Mouse (Mus musculus) cerebellum, adult (tissue): ENCODE results near the gene C2.
"Not testable (repeated sequence)": the region's sequence is repeated elsewhere in the genome, so short reads cannot be mapped to it uniquely, and the experiment has no call there.

ENCODE experiments used
- ATAC-seq: cut with Nextera tagmentation; 2 replicates; pipeline ENCODE4 v1.9.2; 2017; ENCODE audit warnings: mild to moderate bottlenecking, moderate library complexity, mixed read lengths; ENCODE audit not compliant: insufficient number of reproducible peaks, low FRiP score, low TSS enrichment

C2 gene

DNA sequence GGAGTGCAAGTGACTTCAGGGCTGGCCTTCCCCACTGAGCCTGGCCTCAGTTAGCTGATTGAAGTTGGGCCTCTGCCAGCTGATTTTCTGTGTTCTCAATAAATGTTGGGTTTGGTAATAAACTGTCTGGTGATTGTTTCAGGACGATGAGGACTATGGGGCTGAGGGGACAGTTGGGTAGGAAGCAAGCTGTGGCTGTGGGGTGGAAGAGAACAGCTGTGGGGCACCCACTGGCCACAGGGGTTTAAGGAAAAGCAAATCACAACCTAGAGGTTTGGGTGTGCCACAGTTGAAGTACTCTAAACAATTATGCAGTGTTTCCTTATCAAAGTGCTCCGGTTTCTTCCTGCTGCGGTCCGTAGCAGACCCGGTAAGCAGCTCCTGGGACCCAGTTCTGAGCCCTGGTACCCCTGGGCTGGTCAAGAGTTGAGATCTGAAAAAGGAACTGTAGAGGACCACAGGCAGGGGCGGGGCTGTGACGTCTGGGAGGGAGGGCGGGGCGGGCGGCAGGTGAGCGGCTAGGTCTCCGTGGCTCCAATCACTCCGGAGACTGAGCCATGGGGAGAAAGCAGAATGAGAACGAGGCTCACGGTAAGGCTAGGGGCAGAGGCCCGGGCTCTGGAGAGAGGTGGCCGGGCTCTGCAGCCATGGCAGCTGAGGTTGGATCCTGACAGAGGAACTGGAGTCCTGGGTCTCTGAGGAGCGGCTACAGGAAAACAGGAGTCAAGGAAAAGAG, 16.0 kb upstream of the C2 start, which contains the start of gene Slc44a4:
Slc44a4 (plus strand) TSS at position 537 of the 736 bp plus-strand sequence.
- no peak for ATAC-seq

DNA sequence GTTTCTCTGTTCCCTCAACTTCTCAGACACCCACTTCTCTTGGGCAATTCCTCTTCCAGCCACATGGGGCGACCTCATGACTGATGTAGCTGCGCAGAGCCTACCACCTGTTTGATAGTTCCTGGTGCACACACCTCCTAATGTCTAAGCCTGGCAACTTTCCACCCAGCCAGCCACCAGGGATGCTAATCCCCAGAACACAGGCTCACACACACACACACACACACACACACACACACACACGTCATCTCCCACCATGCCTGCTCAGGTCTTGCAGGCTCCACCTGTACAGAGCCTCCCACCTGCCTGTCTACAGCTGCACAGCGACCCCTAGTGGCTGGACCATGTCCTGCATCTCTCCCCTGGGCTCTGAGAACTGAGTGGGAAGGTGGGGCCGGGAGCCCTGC, 13.9 kb upstream of the C2 start:
- ATAC-seq, result peak; percentile 60; the same call in 1 of the 2 replicates

DNA sequence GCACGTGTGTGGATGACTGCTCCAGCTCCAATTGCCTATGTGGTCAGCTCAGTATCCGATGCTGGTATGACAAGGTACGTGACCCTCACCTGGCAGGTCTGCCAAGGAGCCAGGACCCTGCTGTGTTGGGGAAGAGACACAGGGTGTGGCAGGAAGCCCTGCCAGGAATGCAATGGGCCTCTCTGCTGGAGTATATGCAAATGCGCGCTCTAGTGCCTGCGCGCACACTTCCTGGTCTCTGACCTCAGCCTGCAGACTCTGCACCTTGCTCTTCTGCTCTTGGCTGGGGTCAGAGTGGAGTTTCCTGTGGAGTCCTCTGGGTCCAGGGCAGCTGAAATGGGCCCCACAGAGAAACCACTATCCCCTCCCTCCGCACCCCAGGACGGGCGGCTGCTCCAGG, 12.9 kb upstream of the C2 start:
- no peak for ATAC-seq

DNA sequence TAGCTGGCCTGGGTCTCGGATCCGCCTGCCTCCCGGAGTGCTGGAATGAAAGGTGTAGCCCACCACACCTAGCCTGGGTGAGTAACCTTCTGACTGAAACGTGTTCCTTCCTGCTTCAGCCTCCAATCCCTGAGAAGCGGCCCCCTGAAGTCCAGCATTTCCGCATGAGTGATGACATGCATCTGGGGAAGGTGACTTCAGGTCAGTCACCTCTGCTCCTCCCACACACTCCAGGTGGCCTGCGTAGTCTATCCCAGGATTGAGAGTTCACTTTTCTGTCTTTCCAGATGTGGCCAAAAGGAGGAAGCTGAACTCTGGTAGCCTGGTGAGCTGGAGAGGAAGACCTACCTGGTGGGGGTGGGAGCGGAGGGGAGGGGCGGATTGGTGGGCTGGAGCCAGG, 4.8 kb upstream of the C2 start:
- ATAC-seq, result no peak

DNA sequence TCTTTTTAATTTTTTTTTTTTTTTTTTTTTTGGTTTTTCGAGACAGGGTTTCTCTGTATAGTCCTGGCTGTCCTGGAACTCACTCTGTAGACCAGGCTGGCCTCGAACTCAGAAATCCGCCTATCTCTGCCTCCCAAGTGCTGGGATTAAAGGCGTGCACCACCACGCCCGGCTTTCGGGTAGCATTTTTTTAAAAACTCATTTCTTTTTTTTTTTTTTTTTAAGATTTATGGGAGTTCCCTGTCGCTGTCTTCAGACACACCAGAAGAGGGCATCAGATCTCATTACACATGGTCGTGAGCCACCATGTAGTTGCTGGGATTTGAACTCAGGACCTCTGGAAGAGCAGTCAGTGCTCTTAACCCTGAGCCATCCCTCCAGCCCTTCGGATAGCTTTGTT, 3.9 kb upstream of the C2 start:
- not testable (repeated sequence) for ATAC-seq

DNA sequence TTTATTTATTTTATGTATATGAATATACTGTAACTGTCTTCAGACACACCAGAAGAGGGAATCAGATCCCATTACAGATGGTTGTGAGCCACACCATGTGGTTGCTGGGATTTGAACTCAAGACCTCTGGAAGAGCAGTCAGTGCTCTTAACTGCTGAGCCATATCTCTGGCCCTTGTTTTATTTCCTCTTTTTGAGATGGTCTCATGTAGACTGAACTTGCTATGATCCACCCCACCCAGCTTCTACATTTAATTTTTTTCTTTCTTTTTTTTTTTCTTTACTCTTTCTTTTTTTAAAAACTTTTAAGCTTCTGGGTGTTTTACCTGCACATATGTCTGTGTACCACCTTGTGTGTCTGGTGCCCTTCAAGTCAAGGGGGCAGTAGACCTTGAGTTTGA, 2.8 kb upstream of the C2 start:
- not testable (repeated sequence) for ATAC-seq

DNA sequence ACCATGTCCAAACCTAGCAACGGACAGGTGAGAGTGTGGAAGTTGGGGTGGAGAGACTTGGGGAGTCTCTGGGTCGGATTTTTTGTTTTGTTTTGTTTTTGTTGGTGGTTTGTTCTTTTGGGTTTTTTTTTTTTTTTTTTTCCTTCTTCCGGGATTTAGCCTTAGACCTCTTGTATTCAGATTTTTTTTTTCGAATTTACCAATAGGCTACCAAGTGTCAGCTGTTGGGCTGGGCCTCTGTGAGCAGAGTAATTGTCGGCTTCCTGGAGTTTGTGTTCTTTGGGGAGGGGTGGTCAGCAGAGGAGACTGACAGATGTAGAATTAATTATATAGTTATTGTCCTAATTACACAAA, 1.8 kb upstream of the C2 start:
- no peak for ATAC-seq

DNA sequence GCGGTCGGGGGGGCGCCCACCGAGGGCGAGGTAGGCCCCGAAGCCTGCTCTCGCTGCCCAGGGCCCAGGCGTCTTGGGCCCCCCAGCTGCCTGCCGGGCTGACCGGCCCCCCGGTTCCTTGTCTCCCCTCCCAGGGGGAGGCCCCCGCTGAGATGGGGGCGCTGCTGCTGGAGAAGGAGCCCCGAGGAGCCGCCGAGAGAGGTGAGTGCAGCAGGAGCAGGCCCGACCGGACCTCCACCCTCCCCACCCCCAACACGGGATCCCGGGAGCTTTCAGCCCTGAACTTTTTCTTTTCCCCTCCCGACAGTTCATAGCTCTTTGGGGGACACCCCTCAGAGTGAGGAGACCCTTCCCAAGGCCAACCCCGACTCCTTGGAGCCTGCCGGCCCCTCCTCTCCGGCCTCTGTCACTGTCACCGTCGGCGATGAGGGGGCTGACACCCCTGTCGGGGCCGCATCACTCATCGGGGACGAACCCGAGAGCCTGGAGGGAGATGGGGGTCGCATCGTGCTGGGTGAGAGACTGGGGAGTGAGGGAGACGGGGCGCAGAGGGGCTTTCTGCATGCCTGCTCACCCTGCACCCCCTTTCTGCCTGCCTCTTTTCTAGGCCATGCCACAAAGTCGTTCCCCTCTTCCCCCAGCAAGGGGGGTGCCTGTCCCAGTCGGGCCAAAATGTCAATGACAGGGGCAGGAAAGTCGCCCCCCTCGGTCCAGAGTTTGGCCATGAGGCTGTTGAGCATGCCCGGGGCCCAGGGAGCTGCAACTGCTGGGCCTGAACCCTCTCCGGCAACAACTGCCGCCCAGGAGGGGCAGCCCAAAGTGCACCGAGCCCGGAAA, 1.2 kb upstream of the C2 start:
- no peak for ATAC-seq

DNA sequence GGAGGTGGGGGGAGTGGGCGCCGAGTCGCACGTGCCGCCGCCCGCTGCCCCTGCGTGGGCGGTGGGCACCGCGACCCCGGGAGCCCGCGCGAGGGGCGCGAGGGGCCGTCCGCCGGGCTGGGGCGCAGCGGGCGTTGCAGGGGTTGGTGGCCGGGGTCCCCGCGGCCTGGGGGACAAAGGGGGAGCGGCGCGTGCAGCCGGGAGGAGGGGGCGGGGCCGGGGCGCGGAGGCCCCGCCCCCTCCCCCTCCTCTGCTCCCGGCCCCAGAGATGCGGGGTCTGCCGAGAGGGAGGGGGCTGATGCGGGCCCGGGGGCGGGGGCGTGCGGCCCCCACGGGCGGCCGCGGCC, 614 bp upstream of the C2 start:
- no peak for ATAC-seq

DNA sequence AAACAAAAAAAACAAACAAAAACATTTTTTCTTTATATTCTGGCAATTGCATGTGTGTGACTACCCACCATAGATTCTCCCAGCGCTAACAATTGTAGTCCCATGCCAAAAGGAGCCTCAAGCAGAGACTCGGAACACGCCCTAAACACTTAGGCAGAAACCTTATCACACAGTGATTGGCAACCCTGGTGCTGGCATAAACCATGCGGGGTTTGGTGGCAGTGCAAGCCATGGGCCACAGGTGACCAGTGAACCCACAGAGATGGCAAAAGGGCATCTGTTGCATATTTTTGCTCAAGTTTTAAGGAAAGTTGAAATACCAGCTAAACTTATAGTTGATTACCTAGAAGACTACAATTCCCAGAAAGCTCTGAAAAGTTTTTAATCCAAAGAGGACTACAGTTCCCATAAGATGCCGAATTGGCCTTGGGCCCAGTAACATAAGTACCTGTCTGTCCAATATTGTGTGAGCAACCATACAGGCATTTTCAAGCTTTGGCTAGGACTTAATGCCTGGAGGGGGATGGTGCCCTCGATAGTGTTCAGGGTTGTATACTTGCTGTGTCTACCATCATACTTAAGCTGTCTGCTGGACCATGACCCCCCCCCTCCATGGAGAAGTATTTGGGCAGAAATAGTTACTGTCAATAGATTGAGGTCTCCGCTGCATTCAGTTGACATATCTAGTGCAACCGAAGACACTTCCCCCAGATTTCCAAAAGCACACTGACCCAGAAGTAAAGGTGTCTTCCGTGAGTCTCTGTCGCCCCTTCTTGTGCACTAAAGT, 499 bp downstream of the C2 start:
- ATAC-seq, result no peak

DNA sequence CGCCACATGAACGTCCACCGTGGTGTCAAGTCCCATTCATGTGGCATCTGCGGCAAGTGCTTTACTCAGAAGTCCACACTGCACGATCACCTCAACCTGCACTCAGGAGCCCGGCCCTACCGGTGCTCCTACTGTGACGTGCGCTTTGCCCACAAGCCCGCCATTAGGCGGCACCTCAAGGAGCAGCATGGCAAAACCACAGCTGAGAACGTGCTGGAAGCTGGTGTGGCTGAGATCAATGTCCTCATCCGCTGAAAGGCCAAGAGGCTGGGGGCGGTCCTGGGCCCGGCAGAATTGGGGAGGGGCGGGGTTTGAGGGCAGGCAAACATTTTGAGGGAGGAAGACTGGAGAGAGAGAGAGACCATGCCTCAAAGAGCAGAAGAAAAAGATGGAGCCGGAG, 1.7 kb downstream of the C2 start:
- ATAC-seq, result no peak

DNA sequence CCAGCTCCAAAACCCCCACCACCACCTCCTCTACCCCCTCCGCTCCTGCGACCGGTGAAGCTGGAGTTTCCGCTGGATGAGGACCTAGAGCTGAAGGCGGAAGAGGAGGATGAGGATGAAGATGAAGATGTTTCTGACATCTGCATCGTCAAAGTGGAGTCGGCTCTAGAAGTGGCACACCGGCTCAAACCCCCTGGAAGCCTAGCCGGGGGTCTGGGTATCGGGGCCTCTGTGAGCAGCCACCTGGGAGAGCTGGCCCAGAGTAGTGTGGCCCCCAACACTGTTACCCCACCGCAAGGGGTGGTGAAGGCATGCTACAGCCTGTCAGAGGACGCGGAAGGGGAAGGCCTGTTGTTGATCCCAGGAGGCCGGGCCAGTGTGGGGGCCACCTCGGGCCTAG, 2.3 kb downstream of the C2 start:
- ATAC-seq, result no peak

DNA sequence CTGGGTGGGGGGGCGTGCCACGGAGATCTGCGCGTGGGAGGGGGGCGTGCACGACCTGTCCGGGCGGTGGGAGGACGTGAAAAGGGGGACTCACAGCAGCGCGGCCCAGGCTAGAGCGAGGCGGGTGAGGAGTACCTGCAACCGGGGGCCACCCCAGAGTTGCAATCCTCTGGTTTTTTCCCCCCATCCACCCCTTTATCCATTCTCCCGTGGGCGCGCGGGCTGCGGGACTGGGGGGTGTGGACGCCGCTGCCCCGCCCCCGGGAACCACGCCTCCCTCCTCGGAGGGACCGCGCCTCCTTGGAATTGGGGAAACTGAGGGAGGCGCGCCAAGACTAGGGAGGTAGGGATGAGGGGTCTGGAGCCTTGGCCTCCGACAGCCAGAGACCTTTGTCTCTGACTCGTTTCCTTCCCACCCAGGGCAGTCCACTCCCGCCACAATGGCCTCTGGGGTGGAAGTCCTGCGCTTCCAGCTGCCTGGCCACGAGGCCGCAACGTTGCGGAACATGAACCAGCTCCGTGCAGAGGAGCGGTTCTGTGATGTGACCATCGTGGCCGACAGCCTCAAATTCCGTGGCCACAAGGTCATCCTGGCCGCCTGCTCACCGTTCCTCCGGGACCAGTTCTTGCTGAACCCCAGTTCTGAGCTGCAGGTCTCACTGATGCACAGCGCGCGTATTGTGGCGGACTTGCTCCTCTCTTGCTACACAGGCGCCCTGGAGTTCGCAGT, 3.1 kb downstream of the C2 start:
- no peak for ATAC-seq

DNA sequence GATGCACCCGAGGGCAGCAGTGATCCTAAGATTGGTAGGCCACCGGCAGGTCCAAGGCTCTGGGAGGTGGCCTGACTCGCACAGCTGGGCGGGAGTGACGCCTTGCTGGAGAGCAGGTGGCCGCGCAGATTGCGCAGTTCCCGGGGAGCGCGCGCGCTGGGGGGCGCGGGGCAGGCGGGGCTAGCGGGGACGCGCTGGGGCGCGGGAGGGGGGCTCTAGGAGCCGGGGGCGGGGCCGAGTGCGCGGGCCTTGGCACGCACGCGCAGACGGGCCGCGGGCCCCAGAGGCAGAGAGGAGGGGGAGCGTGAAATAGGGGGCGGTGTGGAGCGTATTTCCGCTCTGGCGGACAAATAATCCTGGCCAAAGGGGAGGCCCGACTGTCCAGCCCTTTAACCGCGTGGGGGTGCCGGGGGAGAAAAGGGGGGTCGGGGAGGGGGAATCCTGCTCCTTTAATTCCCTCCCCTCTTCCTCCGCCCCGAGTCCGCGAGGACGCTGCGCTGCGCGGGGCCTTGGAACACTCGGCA, 3.9 kb downstream of the C2 start:
- peak; percentile 72 for ATAC-seq

DNA sequence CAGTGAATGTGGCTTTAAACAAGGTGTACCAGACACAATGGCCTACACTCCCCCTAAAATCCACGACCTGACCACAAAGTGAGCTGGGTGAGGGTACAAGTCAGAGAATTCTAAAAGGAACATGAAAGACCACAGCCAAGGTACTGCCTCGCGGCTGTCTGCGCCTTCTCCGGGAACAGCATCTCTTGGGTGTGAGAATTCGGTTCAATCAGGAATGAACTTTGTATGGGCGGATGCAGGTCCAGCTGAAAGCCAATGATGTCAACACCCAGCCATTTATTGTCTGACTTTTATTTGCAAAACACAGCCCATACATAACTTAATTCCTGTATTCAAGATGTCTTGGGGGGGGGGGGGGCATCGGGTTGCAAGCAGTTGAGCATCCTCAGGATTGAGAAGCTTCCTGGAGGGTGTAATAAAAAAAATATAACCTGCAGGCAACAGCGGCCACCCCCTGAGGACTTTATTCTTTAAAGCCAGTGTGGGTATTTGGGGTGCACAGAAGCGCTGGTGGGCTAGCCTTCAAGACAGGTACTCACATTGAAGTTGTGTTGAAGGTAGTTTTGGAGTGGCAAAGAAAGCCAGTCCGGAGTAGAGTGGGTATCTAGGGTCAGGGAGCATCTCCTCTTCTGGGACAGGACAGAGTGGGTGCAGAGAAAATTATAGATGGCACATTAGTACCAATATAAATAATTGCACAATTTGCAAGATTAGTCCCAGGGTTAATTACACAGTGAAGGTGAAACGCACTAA, 4.8 kb downstream of the C2 start:
- ATAC-seq, result 0 out of 2 replicates have a peak, but pooled peaks have one; percentile 2

DNA sequence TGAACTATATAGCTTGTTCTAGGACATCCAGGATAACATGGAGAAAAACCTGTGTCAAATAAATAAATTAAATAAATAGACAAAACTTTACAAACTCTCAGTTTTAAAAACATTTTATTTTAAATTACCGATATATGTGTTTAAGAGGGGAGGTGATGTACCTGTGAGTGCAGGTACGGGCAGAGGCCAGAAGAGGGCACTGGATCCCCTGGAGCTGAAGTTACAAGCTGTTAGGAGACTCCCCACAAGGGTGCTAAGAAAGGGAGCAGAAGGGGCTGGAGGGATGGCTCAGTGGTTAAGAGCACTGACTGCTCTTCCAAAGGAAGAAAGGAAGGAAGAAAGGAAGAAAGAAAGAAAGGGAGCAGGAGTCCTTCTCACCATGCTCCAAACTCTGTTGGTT, 6.7 kb downstream of the C2 start:
- ATAC-seq, result no peak

DNA sequence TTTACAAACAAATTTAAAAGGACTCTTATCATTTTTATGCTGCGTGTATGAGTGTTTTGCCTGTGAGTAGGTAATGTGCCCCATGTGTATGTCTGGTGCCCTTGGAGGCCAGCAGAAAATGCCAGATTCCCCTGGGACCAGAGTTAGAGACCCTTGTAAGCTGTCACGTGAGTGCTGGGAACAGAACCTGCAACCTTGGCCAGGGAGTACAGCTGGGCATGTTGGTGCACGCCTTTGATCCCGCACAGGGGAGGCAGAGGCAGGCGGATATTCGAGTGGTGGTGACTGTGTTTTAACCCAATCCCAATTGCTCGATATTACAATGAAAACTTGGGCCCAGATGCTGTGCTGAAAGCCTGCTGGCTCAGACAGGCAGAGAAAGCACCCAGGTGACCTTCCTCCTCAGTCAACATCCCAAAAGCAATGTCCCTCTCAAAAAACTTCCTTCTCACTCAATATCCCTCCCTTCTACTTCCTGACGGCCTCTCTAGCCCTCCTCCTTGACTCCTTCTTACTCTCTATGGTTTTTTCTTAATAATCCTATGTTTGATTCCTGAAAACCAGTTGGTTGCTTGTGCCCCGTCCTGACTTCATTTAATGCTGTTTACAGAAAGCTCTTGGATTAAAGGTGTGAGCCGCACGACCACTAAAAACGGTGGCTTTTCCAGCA, 7.9 kb downstream of the C2 start:
- no peak for ATAC-seq

DNA sequence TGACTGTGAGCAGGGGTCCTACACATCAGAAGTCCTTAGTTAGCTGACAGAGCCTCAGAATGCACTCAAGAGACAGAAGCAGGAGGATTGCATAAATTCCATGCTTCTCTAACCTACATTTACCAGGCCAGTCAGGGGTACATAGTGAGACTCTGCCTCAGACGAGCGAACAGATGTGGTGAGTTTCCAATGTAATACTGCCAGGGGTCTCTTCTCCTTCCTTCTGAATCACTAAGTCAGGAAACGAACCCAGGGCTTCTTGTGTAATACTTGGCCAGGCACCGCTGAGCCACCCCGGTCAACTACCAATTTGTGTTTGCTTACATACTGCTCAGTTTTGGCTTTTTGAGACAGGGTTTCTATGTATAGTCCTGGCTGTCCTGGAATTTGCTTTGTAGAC, 10.1 kb downstream of the C2 start:
- no peak for ATAC-seq

DNA sequence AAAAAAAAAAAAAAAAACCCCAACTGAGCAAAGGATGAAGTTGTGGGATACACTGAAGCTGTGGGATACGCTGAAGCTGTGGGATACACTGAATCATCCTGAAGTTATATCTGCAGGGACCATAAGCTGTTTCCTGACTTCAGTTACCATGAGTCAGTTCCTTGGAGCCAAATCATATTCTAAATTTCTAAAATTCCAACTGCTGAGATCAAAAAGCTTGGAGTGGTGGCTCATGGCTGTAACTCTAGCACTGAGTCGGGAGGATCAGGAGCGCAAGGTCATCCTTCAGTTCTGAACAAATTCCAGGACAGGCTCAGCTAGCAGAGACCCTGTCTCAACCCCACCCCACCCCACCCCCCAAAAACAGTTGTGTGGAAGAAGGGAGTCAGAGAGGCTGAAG, 12.4 kb downstream of the C2 start:
- no peak for ATAC-seq
